Mouse (Mus musculus) CD4-positive helper T cell, adult 2 months (primary cell): ENCODE results near the gene Hexb.
A peak's percentile ranks its signal among the peaks of the same experiment; 100 is the strongest.

Experiments used
- DNase-seq: peaks from one replicate; pipeline ENCODE4 v3.0.0-alpha.2; 2012; ENCODE audit warnings: low read depth, missing footprints, low spot score

The Hexb gene

GRCm38 (mm10) chr13:97197932-97198562 lies at the start of gene Hexb:
Gene Hexb (minus strand): TSS chr13:97198357.
- peak; percentile 90 for DNase-seq

GRCm38 (mm10) chr13:97247754-97248153 lies 49.6 kb upstream of the Hexb start:
- no peak for DNase-seq

- no peak for DNase-seq
These were observed 48.1 kb upstream of the Hexb start for GRCm38 (mm10) chr13:97246217-97246616.

- DNase-seq, result no peak
These were observed 47.0 kb upstream of the Hexb start for GRCm38 (mm10) chr13:97245157-97245556.

- no peak for DNase-seq
These were observed 46.6 kb upstream of the Hexb start for GRCm38 (mm10) chr13:97244712-97245105.

- no peak for DNase-seq
These were observed 46.0 kb upstream of the Hexb start for GRCm38 (mm10) chr13:97243962-97244711.

GRCm38 (mm10) chr13:97242716-97243115 lies 44.6 kb upstream of the Hexb start:
- no peak for DNase-seq

GRCm38 (mm10) chr13:97241787-97242280 lies 43.7 kb upstream of the Hexb start:
- DNase-seq, result no peak

GRCm38 (mm10) chr13:97240965-97241786 lies 43.0 kb upstream of the Hexb start, which contains the start of gene Enc1:
Gene Enc1 (plus strand): TSS chr13:97241105.
- peak; percentile 96 for DNase-seq

- peak; percentile 79 for DNase-seq
These were observed 42.3 kb upstream of the Hexb start for GRCm38 (mm10) chr13:97240279-97240964.

GRCm38 (mm10) chr13:97239343-97240180 lies 41.4 kb upstream of the Hexb start:
- peak; percentile 72 for DNase-seq

GRCm38 (mm10) chr13:97238181-97238981 lies 40.2 kb upstream of the Hexb start:
- DNase-seq, result peak; percentile 83

GRCm38 (mm10) chr13:97237700-97238099 lies 39.5 kb upstream of the Hexb start:
- no peak for DNase-seq

GRCm38 (mm10) chr13:97235911-97236310 lies 37.8 kb upstream of the Hexb start:
- no peak for DNase-seq

- DNase-seq, result peak; percentile 86
These were observed 36.7 kb upstream of the Hexb start for GRCm38 (mm10) chr13:97234785-97235417.

GRCm38 (mm10) chr13:97233092-97233491 lies 34.9 kb upstream of the Hexb start:
- no peak for DNase-seq

- DNase-seq, result no peak
These were observed 31.9 kb upstream of the Hexb start for GRCm38 (mm10) chr13:97230101-97230500.

- DNase-seq, result no peak
These were observed 29.6 kb upstream of the Hexb start for GRCm38 (mm10) chr13:97227795-97228194.

- DNase-seq, result no peak
These were observed 27.0 kb upstream of the Hexb start for GRCm38 (mm10) chr13:97225130-97225529.
